Mouse (Mus musculus): ENCODE data around the gene Krtap4-13.
"Not testable (repeated sequence)": the region's sequence is repeated elsewhere in the genome, so short reads cannot be mapped to it uniquely, and the experiment has no call there.

GRCm38 (mm10) chr11:99804346-99804745 is 5.3 kb downstream of the Krtap4-13 start, which contains the start of gene Gm11554:
- TF ChIP-seq POLR2A (IDR thresholded peaks at IDR 0.05; ENCODE audit: low read depth, low read length); CTCF (IDR thresholded peaks at IDR 0.05; ENCODE audit: extremely low read depth, insufficient read depth, insufficient read length, insufficient replicate concordance): not testable (repeated sequence)

Measured in spleen, adult 2 months (tissue).